Mouse (Mus musculus) layer of hippocampus, adult 8-10 months (tissue): Measurements from ENCODE around the gene Lsamp. TPM values are rescaled to one million over a fixed set of nuclear protein-coding genes. Genes with fewer than 3 reads are reported as not detected.

Source experiments
- DNase-seq, 2 experiments: peaks; one replicate each; pipeline ENCODE4 v3.0.0; 2022; ENCODE audit warnings: low spot score in 2 of 2
- total RNA-seq, 4 experiments: library from RNA; stranded (reverse); gene quantifications; 2 replicates each; pipeline ENCODE4 v1.2.4; 2022

The Lsamp gene
- total RNA-seq, 4 experiments from 2014 or later, result 386 to 433 (median 409) TPM

- DNase-seq, result peak; percentile 59 to 61
Observed at GRCm38 (mm10) chr16:41532661-41533551, 1548.7 kb downstream of the Lsamp start.

DNA sequence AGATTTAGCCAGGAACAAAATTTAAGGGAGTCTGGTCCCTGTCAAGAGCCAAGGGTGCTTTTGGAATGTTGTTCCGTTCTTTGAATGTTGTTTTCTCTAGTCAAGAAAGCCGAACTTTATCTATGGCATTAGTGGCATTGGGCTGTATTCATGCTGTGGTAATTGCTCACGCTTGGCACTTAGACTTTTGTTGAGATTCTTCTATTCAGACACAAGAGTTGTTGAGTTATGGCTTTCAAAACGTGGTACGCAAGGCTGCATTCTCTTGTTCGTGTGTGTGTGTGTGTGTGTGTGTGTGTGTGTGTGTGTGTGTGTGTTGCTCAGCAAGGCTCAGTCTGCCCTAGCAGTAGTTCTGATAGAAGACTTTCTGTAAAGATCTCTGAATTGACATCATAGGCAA lies 1549.5 kb downstream of the Lsamp start:
- no peak for DNase-seq

DNA sequence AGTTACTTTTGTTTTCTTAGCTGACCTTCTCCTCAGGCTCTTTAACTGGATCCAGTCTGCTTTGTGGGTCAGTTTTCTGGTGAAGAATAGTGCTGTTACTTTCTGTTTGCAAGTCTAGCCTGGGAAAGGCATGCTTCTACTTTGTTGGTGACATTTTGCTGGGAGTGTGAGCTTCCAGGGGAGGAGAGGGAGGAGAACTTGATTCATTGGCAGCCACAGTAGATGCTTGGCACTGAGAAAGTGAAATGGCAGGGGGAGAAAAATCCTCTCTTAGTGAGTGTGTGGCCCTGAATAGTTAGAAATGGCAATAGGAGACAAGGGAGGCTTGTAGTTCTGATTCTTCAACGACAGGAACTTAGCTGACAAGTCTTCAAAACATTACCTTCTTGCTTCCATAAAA lies 1551.6 kb downstream of the Lsamp start:
- DNase-seq, result no peak

DNA sequence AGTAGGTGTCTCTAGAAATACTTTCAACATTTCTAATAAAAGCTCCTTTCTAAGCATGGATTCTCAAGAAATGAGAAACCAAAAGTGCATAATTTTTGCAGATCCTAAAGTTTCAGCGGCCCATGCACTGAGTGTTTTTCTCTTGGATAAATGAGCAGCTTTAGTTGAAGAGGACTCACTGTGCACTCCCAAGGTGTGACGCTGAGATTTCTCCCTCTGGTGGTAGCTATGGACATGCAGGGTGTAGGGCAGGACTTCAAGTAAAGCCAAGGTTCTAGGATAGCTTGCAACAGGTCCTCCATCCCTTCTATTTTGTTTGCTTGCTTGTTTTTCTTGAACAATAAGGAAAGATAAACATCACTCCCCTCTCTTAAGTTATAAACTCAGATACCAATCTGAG lies 1558.5 kb downstream of the Lsamp start:
- no peak for DNase-seq

- DNase-seq, result no peak
Observed at GRCm38 (mm10) chr16:41551164-41551563, 1567.0 kb downstream of the Lsamp start.

DNA sequence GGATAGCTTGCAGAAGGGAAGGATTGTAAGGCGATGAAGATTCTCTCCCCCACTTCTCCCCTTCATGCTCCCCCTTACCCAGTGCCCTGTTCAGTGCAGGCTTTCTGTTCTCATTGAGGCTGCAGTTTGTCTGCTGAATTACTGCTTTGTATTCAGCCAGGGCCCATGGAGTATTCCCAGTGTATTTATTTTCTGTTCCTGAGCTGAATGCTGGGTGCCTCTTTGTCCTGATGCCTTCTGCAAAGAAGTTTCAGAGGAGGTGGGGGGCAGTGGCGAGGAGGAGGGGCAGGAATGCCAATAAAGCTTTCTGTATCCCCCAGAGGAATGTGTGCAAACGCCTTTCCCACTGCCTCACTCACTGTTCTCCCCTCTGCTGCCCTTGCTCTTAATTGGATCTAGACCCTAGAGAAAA lies 1567.7 kb downstream of the Lsamp start:
- DNase-seq, result peak; percentile 49 to 72

- no peak for DNase-seq
Observed at GRCm38 (mm10) chr16:41557104-41557503, 1572.9 kb downstream of the Lsamp start.

DNA sequence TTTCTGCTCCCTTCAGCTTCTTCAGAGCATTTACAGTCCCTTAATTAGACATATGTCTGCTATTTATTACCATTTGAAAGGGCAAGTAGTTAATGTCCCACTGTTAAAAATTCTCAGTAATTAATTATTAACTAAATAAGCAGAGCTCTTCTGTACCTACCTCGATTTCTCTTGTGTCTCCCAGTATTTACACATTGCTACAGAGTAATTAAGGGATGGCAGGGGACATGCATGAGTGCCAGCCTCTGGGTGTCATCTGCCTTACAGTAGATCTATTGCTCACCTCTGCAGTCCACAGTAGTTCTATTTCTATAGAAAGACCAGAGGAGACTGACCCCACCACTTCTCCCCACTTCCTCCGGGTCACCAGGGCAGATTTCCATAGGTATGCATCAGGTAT lies 1581.1 kb downstream of the Lsamp start:
- no peak for DNase-seq

DNA sequence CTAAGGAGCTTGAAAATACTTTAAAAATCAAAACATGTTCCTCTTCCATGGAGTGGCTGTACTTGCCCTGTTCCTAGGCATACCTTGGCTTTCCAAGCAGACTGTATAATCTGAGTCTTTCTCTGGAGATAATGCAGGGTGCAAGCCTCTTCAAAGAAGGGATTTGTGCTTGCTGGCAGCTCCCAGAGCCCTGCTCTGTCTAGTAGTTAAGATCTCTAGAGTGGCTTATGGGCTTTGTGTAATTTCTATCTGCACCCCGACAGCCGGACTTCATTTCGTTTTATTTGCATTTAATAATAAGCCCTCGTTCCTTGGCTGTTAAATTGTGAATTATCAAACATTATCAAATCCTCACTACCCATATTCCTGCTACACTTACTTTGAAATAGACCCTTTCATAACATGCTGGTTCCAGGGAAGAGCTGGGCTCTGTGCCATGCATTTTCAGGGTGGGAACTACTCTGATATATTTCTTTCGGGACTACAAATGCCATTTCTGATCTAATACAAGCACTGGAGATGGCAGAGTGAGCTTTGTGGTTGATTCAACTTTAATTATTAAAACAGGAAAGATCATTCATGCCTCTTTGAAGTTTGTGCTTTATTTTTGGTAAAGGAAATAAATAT lies 1604.6 kb downstream of the Lsamp start:
- DNase-seq, result peak in 1 of 2 experiments; percentile 17

GRCm38 (mm10) chr16:41612229-41612628 lies 1628.1 kb downstream of the Lsamp start:
- no peak for DNase-seq

GRCm38 (mm10) chr16:41623871-41624270 lies 1639.7 kb downstream of the Lsamp start:
- DNase-seq, result no peak

DNA sequence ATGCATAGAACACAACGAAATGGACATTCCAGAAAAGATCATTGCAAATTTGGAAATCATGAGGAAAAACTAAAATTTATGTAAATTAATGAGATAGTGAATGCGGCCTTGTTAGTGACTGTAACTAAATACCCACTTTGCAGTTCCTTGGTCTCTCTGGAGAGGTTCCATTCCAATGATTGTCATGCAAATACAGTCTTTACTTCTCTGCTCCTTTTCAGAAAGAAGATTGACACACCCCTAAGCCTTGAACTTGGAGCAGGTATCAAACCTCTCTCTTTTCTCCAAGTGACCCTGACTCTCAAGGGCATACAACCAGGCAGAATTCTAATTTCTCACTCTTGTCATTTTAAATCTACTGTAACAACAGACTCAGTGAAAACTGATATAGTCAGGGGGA lies 1649.7 kb downstream of the Lsamp start:
- DNase-seq, result no peak

DNA sequence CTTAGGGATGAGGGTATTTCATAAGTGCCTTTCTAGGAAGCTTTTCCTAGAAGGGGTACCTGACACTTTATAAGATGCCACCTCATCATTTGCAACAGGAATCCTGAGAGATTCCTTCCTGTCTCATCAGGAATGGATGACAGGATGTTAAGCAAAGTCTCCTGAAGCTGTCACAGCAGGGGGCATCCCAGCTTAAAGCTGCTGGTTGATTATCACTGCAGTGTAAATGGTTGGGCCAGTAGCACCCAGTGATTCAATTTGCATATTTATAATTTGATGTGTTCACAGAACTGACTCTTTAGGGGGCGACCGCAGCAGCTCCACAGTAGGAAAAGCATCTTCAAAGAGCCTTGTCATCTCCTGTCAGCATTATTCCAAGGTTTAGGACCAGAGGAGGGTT lies 1656.7 kb downstream of the Lsamp start:
- no peak for DNase-seq

DNA sequence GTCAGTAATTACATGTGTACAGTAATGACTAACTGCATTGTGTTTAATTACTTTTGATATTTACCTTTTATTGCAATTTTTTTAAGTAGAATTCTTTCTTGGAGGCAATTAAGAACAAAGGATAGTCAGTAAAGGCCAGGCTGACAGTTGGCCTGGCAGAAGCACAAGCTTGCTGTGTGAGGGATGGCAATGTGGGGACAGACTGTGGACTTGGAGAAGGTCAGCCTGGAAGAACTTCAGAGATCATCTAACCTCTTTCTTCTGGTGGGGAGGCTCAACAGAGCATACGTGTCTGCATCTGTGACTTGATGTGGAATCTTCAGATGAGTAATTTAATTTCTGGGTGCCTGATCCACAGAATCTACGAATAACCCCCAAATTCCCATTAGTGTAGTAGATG lies 1669.1 kb downstream of the Lsamp start:
- DNase-seq, result no peak

DNA sequence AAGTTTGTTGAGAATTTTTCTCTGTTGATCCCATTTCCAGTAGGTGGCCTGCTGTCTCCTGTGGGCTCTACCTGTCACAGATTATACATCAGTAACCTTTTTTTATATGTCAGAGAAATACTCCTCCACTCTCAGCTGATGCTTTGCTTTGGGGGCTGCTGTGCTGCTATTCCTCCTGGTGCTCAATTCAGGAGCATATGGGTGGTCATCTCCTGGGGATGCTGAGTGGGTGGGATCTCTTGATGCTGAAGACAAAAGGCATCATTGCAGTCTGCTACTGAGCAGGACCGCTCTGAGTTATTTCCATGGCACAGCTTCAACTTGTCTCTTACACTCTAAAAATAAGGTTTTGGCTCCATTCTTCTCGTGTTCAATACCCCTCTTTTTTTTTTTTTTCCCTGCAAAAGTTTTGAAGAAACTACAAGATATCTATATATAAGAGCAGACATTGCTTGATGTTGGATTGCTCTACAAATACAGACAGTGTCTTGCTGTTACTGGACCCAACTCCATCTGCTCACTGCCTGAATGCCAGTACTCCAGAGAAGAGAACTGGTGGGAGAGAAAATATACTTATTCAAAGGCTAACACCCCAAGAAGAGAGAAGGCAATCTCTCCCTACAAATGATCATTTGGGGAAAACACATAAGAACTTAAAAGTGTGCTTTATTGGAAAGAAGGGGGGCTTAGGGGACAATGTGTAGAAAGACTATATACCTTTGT lies 1690.3 kb downstream of the Lsamp start:
- DNase-seq, result no peak

- no peak for DNase-seq
Observed at GRCm38 (mm10) chr16:41675774-41676173, 1691.6 kb downstream of the Lsamp start.

GRCm38 (mm10) chr16:41692435-41692834 lies 1708.3 kb downstream of the Lsamp start:
- DNase-seq, result no peak

- DNase-seq, result no peak
Observed at GRCm38 (mm10) chr16:41701790-41702428, 1717.7 kb downstream of the Lsamp start.

GRCm38 (mm10) chr16:41728900-41729585 lies 1744.9 kb downstream of the Lsamp start:
- DNase-seq, result peak; percentile 72 to 85

- no peak for DNase-seq
Observed at GRCm38 (mm10) chr16:41729911-41730310, 1745.8 kb downstream of the Lsamp start.

GRCm38 (mm10) chr16:41745037-41745436 lies 1760.9 kb downstream of the Lsamp start:
- peak; percentile 58 to 61 for DNase-seq
